Mouse (Mus musculus) embryonic facial prominence, embryonic 12.5 days (tissue): Measurements from ENCODE around the gene Paqr8. TPM values are rescaled to one million over a fixed set of nuclear protein-coding genes. Genes with fewer than 3 reads are reported as not detected.
A peak's percentile ranks its signal among the peaks of the same experiment; 100 is the strongest.

Experiments
- ATAC-seq: fragments of 200-750 bp; cut with Nextera tagmentation; 2 replicates; pipeline ENCODE4 v1.8.0; 2017; ENCODE audit not compliant: insufficient number of reproducible peaks, insufficient read depth, low FRiP score, low TSS enrichment
- H3K27ac ChIP-seq: fragments of 300-500 bp; sonication (generic); 2 replicates; pipeline ENCODE4 v1.5.1; 2016; ENCODE audit warnings: mild to moderate bottlenecking
- H3K27me3 ChIP-seq: fragments of 300-500 bp; sonication (generic); 2 replicates; pipeline ENCODE4 v1.6.1; 2016; ENCODE audit warnings: mild to moderate bottlenecking, moderate library complexity
- H3K36me3 ChIP-seq: fragments of 300-500 bp; sonication (generic); 2 replicates; pipeline ENCODE4 v1.6.1; 2016; ENCODE audit warnings: mild to moderate bottlenecking
- H3K4me1 ChIP-seq: fragments of 300-500 bp; sonication (generic); 2 replicates; pipeline ENCODE4 v1.6.1; 2016
- H3K4me2 ChIP-seq: fragments of 300-500 bp; sonication (generic); replicated peaks from 2 replicates; pipeline ENCODE4 v1.6.1; 2016; ENCODE audit warnings: mild to moderate bottlenecking, moderate library complexity
- H3K4me3 ChIP-seq: fragments of 300-500 bp; sonication (generic); 2 replicates; pipeline ENCODE4 v1.5.1; 2016; ENCODE audit warnings: mild to moderate bottlenecking
- H3K9ac ChIP-seq: fragments of 300-500 bp; sonication (generic); 2 replicates; pipeline ENCODE4 v1.6.1; 2016; ENCODE audit warnings: mild to moderate bottlenecking, moderate library complexity
- H3K9me3 ChIP-seq: fragments of 300-500 bp; sonication (generic); 2 replicates; pipeline ENCODE4 v1.6.1; 2016; ENCODE audit warnings: mild to moderate bottlenecking, moderate library complexity
- WGBS: fragments of 180-500 bp; shearing (Covaris S2); methylation state at CpG from one replicate; pipeline ENCODE4 v1.1.7; 2016; 5-methylcytosine and 5-hydroxymethylcytosine counted together
- polyA plus RNA-seq: library from polyadenylated mRNA; unstranded; fragments of >200 nt; fragmentation: Nextera tagmentation; extraction: Ambion mirVana; gene quantifications from 2 replicates; pipeline ENCODE4 v1.2.1, GENCODE M21; 2016

The Paqr8 gene
- polyA plus RNA-seq: 8.1 and 9.1 TPM in 2 replicates

- no peaks in the 10 kb centered on the region for H3K36me3 ChIP-seq
- under 1% methylated on average over 37 of the region's 37 CpGs for WGBS
- no peaks in the 10 kb centered on the region for H3K27me3 ChIP-seq
- H3K27ac ChIP-seq: peak within 1 kb of the TSS; percentile 84
- H3K9me3 ChIP-seq: no peaks in the 10 kb centered on the region
- peak within 1 kb of the TSS; percentile 66 for H3K9ac ChIP-seq
- H3K4me1 ChIP-seq: peaks cover 8% of the 10 kb centered on the region; the same call in 1 of the 2 replicates
- ATAC-seq: peak; percentile 98
- H3K4me2 ChIP-seq: peak within 1 kb of the TSS; percentile 83
- peak within 1 kb of the TSS; percentile 70 for H3K4me3 ChIP-seq
These were observed at the start of gene Paqr8 for GRCm38 (mm10) chr1:20890404-20890921. Gene Paqr8, plus strand, starts transcription at chr1:20890606.

- H3K36me3 ChIP-seq: no peaks in the 10 kb centered on the region
- 87% methylated on average over 7 of the region's 7 CpGs for WGBS
These were observed 33.2 kb upstream of the Paqr8 start for GRCm38 (mm10) chr1:20856924-20857902.

GRCm38 (mm10) chr1:20860775-20861174 is 29.6 kb upstream of the Paqr8 start:
- no peaks in the 10 kb centered on the region for H3K27me3 ChIP-seq
- ATAC-seq: no peak
- no peak overlapping the region for H3K9ac ChIP-seq
- 82% methylated on average over 3 of the region's 3 CpGs for WGBS
- H3K4me2 ChIP-seq: no peak overlapping the region
- no peak overlapping the region for H3K4me3 ChIP-seq
- H3K4me1 ChIP-seq: no peaks in the 10 kb centered on the region
- H3K9me3 ChIP-seq: no peaks in the 10 kb centered on the region
- no peak overlapping the region for H3K27ac ChIP-seq
- H3K36me3 ChIP-seq: no peaks in the 10 kb centered on the region

More at GRCm38 (mm10) chr1:20856924-20857902, 33.2 kb upstream of the Paqr8 start:
- no peak overlapping the region for H3K9ac ChIP-seq
- H3K4me3 ChIP-seq: no peak overlapping the region
- H3K4me2 ChIP-seq: no peak overlapping the region
- no peaks in the 10 kb centered on the region for H3K4me1 ChIP-seq
- no peaks in the 10 kb centered on the region for H3K9me3 ChIP-seq
- ATAC-seq: no peak
- no peak overlapping the region for H3K27ac ChIP-seq
- H3K27me3 ChIP-seq: no peaks in the 10 kb centered on the region

DNA sequence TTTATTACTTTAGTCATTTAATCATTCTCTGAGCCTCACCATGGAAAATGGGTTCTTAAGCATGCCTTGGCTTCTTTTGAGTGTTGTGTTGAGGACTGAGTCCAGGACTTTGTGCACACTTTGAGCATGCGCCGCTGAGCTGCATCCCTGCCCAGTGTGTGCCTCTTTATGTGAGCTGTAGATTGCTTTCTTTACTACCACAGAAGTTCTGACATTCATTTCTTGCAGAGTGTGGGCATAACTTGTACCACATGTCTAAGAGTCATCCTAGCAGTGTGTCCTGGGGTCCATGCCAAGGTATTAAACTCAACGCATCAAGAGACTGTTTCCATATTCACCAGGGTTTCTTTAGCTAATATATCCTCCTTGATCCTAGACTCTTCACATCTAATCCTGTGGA is 28.5 kb upstream of the Paqr8 start:
- Histone ChIP-seq H3K27ac (no peak overlapping the region), H3K36me3 (no peaks in the 10 kb centered on the region), H3K4me2 (no peak overlapping the region), H3K27me3 (no peaks in the 10 kb centered on the region), H3K4me1 (no peaks in the 10 kb centered on the region), H3K9ac (no peak overlapping the region), H3K4me3 (no peak overlapping the region), H3K9me3 (no peaks in the 10 kb centered on the region)
- WGBS: 85% methylated on average over 3 of the region's 3 CpGs
- ATAC-seq: no peak

- H3K4me1 ChIP-seq: 0 out of 2 replicates have a peak, but pooled peaks cover 5% of the 10 kb centered on the region
- H3K9me3 ChIP-seq: no peaks in the 10 kb centered on the region
- H3K27me3 ChIP-seq: no peaks in the 10 kb centered on the region
- no peak overlapping the region for H3K27ac ChIP-seq
- H3K4me3 ChIP-seq: no peak overlapping the region
- no peak for ATAC-seq
- no peaks in the 10 kb centered on the region for H3K36me3 ChIP-seq
- no peak overlapping the region for H3K4me2 ChIP-seq
- 63% methylated on average over 5 of the region's 5 CpGs for WGBS
- H3K9ac ChIP-seq: no peak overlapping the region
These were observed 26.8 kb upstream of the Paqr8 start for GRCm38 (mm10) chr1:20863452-20864172.

DNA sequence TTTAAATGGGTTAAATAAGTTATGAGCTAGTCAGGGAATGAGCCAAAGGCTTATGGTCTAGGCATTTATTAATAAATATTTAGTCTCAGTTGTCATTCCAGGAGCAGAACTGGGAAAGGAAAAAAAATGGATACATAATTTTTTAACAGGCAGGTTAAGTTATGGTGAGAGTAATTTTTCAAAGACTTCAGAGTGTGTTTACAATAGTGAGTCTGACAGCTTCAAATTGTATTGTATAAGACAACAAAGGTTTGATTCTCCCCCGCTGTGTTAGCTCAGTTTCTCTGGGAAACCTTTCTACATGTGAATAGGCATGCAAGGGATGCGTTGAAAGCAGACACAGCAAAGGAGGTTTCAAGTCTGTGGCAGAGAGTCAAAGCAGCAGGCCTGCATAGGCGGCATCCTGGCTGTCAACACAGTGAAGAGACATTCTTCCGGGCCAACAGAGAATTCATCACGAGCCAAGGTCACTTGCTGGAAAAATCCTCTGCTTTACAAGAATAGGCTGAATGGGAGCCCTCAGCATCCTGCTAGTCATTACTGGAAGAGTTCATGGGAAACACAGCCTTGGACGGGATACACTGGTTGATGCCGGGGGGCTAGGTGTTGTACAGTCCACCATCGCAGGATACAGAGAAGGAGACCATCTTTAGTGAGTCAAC is 23.0 kb upstream of the Paqr8 start:
- no peak overlapping the region for H3K4me3 ChIP-seq
- no peak overlapping the region for H3K9ac ChIP-seq
- no peak overlapping the region for H3K4me2 ChIP-seq
- H3K4me1 ChIP-seq: 0 out of 2 replicates have a peak, but pooled peaks cover 5% of the 10 kb centered on the region
- no peaks in the 10 kb centered on the region for H3K9me3 ChIP-seq
- 49% methylated on average over 8 of the region's 8 CpGs for WGBS
- ATAC-seq: no peak
- H3K36me3 ChIP-seq: no peaks in the 10 kb centered on the region
- no peaks in the 10 kb centered on the region for H3K27me3 ChIP-seq
- no peak overlapping the region for H3K27ac ChIP-seq

- Histone ChIP-seq H3K27me3 (no peaks in the 10 kb centered on the region), H3K36me3 (no peaks in the 10 kb centered on the region), H3K9ac (no peak overlapping the region), H3K4me3 (no peak overlapping the region), H3K27ac (no peak overlapping the region), H3K4me2 (no peak overlapping the region), H3K4me1 (0 out of 2 replicates have a peak, but pooled peaks cover 5% of the 10 kb centered on the region), H3K9me3 (no peaks in the 10 kb centered on the region)
- 52% methylated on average over 9 of the region's 9 CpGs for WGBS
- ATAC-seq: 0 out of 2 replicates have a peak, but pooled peaks have one; percentile 30
These were observed 22.4 kb upstream of the Paqr8 start for GRCm38 (mm10) chr1:20868036-20868435.

DNA sequence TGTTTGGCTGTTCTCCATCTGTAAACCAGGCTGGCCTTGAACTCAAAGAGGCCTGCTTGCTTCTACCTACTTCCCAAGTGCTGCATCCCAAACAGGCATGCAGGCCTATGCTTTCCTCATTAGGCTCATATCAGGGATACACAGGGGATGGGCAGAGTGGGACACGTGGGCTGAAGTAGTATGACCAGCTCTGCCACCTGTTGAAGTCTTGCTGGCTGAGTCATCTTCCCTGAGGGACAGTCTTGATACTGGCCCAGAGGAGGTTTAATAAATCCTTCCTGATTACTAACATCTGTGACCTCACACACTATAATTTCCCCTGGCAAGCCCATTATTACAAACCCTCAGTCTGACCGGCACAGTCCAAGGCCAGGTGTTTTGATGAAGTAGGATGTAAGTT is 19.5 kb upstream of the Paqr8 start:
- no peak overlapping the region for H3K27ac ChIP-seq
- no peaks in the 10 kb centered on the region for H3K9me3 ChIP-seq
- no peak for ATAC-seq
- H3K36me3 ChIP-seq: no peaks in the 10 kb centered on the region
- H3K9ac ChIP-seq: no peak overlapping the region
- H3K4me2 ChIP-seq: no peak overlapping the region
- 0 out of 2 replicates have a peak, but pooled peaks cover 5% of the 10 kb centered on the region for H3K4me1 ChIP-seq
- no peaks in the 10 kb centered on the region for H3K27me3 ChIP-seq
- no peak overlapping the region for H3K4me3 ChIP-seq
- 38% methylated on average over 2 of the region's 2 CpGs for WGBS

DNA sequence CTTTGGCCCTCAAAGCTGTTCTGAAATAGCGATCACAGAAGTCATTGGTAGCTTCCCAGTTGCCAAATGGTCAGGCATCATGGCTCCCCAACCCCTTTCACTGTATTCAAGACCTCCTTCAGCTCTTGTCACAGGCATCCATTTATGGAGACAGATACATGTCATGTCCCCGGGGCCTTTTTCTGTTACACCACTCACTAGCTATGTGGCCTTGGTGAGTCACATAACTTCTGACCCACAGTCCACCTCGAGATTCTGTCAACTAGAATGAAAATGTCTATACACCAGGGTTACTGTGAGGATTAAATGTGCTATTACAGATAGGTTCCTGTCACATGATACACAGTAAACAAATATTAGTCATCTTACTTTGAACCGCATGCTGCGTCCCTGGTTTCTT is 17.9 kb upstream of the Paqr8 start:
- H3K27ac ChIP-seq: no peak overlapping the region
- no peak overlapping the region for H3K4me2 ChIP-seq
- 78% methylated on average over 5 of the region's 5 CpGs for WGBS
- no peak for ATAC-seq
- H3K4me1 ChIP-seq: 0 out of 2 replicates have a peak, but pooled peaks cover 5% of the 10 kb centered on the region
- no peaks in the 10 kb centered on the region for H3K27me3 ChIP-seq
- no peak overlapping the region for H3K9ac ChIP-seq
- H3K4me3 ChIP-seq: no peak overlapping the region
- H3K36me3 ChIP-seq: no peaks in the 10 kb centered on the region
- no peaks in the 10 kb centered on the region for H3K9me3 ChIP-seq

DNA sequence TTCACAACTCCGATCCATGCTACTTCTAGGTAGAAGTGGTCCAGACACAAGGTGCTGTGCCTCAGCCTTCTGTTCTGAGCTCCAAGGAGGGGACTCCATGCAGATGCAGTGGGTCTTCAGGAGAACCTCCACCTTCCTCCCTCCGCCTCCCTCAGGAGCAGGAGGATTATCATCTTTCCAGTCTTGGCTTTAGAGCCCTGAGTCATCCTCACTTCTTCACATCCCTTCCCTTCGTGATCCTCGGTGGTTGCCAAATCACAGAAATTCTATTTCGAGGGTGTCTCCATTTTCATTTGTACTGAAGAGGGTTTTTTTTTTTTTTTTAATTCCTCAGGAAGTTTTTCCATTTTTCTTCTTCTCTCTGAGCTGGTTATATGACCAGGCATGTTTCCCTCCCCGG is 16.3 kb upstream of the Paqr8 start:
- Histone ChIP-seq H3K4me3 (no peak overlapping the region), H3K4me2 (no peak overlapping the region), H3K27me3 (no peaks in the 10 kb centered on the region), H3K4me1 (no peaks in the 10 kb centered on the region), H3K9ac (no peak overlapping the region), H3K9me3 (no peaks in the 10 kb centered on the region), H3K27ac (no peak overlapping the region), H3K36me3 (no peaks in the 10 kb centered on the region)
- WGBS: 94% methylated on average over 6 of the region's 6 CpGs
- ATAC-seq: no peak

GRCm38 (mm10) chr1:20877355-20877754 is 13.1 kb upstream of the Paqr8 start:
- H3K27ac ChIP-seq: no peak overlapping the region
- H3K4me2 ChIP-seq: no peak overlapping the region
- no peak overlapping the region for H3K9ac ChIP-seq
- H3K4me3 ChIP-seq: no peak overlapping the region
- no peak for ATAC-seq
- H3K4me1 ChIP-seq: no peaks in the 10 kb centered on the region
- H3K27me3 ChIP-seq: no peaks in the 10 kb centered on the region
- H3K36me3 ChIP-seq: no peaks in the 10 kb centered on the region
- H3K9me3 ChIP-seq: no peaks in the 10 kb centered on the region
